Mouse (Mus musculus): ENCODE measurements around the gene Ccdc85c.

DNA sequence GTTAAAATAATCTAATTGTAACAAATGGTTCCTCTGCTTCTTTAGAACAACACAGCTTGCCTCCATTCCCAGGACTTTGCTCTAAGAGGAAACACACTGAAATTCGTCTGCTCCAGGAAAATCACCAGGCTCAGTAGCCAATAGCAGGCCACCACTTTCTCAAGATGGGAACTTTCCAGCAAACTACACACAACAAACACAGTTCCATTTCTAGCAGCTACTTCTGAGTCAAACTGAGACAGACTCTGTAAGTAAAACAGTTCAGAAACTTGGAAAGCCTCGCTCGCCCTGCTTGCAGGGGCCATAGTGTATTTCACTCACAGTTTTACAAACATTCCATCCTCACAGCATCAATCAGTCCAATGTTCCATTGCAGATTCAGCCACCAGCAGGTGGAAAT lies 98.9 kb downstream of the Ccdc85c start:
- TF ChIP-seq POLR2A (IDR thresholded peaks at IDR 0.05; ENCODE audit: borderline replicate concordance, insufficient read depth, low read length) (no peak), CTCF (IDR thresholded peaks at IDR 0.05; ENCODE audit: borderline replicate concordance, insufficient read depth, low read depth, low read length) (no peak)

All from cerebellum, adult 2 months (tissue).